ENCODE assay signal across 9 mouse cellular contexts in genomic region chr9:121890441-121890941, GRCm38 (mm10). TPM values are rescaled to one million over a fixed set of nuclear protein-coding genes. Genes with fewer than 3 reads are reported as not detected.
DNase-seq lines count a peak whose midpoint lies in the region; ATAC-seq lines count a peak whose summit lies in the region.
"Had no signal": no experiment of that assay in that cellular context is flagged by ENCODE, and none has a peak within 500 bp of the region (broad histone marks: within the 10 kb centered on the region; RNA-seq: fewer than 3 reads in every experiment).

No protein-coding gene starts in this region.

- 36% methylated on average over 18 of the region's 18 CpGs for WGBS in hindbrain, embryonic 12.5 days

- no peak overlapping the region for H3K4me3 ChIP-seq in hindbrain, embryonic 12.5 days
- peak overlapping the region; percentile 60 for H3K4me3 ChIP-seq in megakaryocyte, embryonic 14.5 days (replicated peaks)

- H3K27ac ChIP-seq in hindbrain, embryonic 12.5 days, result no peak overlapping the region

- peak overlapping the region; percentile 21; the same call in 1 of the 2 replicates for H3K4me2 ChIP-seq in hindbrain, embryonic 12.5 days (replicated peaks)

- intact Hi-C loops in left cerebral cortex, postnatal 4 days (cut with DNase I), result no loop called here

- ATAC-seq in hindbrain, embryonic 12.5 days (ENCODE audit: low FRiP score), result peak; percentile 40; the same call in 1 of the 2 replicates

- no peaks in the 10 kb centered on the region for H3K9me3 ChIP-seq in hindbrain, embryonic 12.5 days (replicated peaks)
- peaks cover 4% of the 10 kb centered on the region; the same call in 1 of the 2 replicates for H3K9me3 ChIP-seq in megakaryocyte, embryonic 14.5 days

- peaks cover 6% of the 10 kb centered on the region for H3K4me1 ChIP-seq in hindbrain, embryonic 12.5 days
- peaks cover 51% of the 10 kb centered on the region for H3K4me1 ChIP-seq in megakaryocyte, embryonic 14.5 days

- DNase-seq in right cerebral cortex, adult 2 months (ENCODE audit: low spot score in 2 of 2), result peak; percentile 45 to 59
- DNase-seq in right cerebral cortex, postnatal 25 days, result no peak
- DNase-seq in gastrocnemius, adult 8-10 months (ENCODE audit: low spot score in 2 of 2), result peak; percentile 72 to 78
- DNase-seq in left cerebral cortex, postnatal 4 days, result peak; percentile 40
- DNase-seq in thymus, adult 18-20 months, result peak; percentile 35 to 45
- no peak for DNase-seq in layer of hippocampus, postnatal 36 days

- H3K9ac ChIP-seq in hindbrain, embryonic 12.5 days, result no peak overlapping the region

- no peaks in the 10 kb centered on the region for H3K27me3 ChIP-seq in hindbrain, embryonic 12.5 days
- peaks cover 13% of the 10 kb centered on the region for H3K27me3 ChIP-seq in megakaryocyte, embryonic 14.5 days (replicated peaks)

- H3K36me3 ChIP-seq in hindbrain, embryonic 12.5 days, result no peaks in the 10 kb centered on the region
- H3K36me3 ChIP-seq in megakaryocyte, embryonic 14.5 days (replicated peaks; ENCODE audit: low read length), result no peaks in the 10 kb centered on the region

RNA-seq across cellular contexts. Expression of gene Ackr2, which starts 7.7 kb away (rescaled TPM):
- total RNA-seq in gastrocnemius, adult 8-10 months (2022), result 1 to 10 TPM in 1 of 4 experiments, under 1 TPM in 3; 0.61 to 1.2 (median 0.64) TPM
- polyA plus RNA-seq in hindbrain, embryonic 12.5 days (2016; fragmentation: Nextera tagmentation; extraction: Ambion mirVana), result 1.2 and 1.3 TPM in 2 replicates
- total RNA-seq in left cerebral cortex, postnatal 4 days (2021), result 1 to 10 TPM; 1.7 to 4.3 TPM
- polyA plus RNA-seq in megakaryocyte, embryonic 14.5 days (2012; ENCODE audit: insufficient read depth, low replicate concordance), result 1.5 TPM in 1 of 2 replicates, not detected in the other
- 1 to 10 TPM; 1.3 to 1.5 TPM for total RNA-seq in layer of hippocampus, postnatal 36 days (2021)
- total RNA-seq: MEL had no signal

RNA-seq across cellular contexts. Expression of gene Cyp8b1, which starts 25.6 kb away (rescaled TPM):
- not detected for total RNA-seq in gastrocnemius, adult 8-10 months (2022)
- not detected in 2 replicates for polyA plus RNA-seq in hindbrain, embryonic 12.5 days (2016; fragmentation: Nextera tagmentation; extraction: Ambion mirVana)
- not detected for total RNA-seq in left cerebral cortex, postnatal 4 days (2021)
- not detected in 2 replicates for polyA plus RNA-seq in megakaryocyte, embryonic 14.5 days (2012; ENCODE audit: insufficient read depth, low replicate concordance)
- total RNA-seq in layer of hippocampus, postnatal 36 days (2021), result not detected
- total RNA-seq: MEL had no signal

RNA-seq across cellular contexts. Expression of gene Higd1a, which starts 32.3 kb away (rescaled TPM):
- 10 to 100 TPM; 76.7 to 98.3 (median 89.0) TPM for total RNA-seq in gastrocnemius, adult 8-10 months (2022)
- 139 and 144 TPM in 2 replicates for polyA plus RNA-seq in hindbrain, embryonic 12.5 days (2016; fragmentation: Nextera tagmentation; extraction: Ambion mirVana)
- 10 to 100 TPM; 55.9 to 58.7 TPM for total RNA-seq in left cerebral cortex, postnatal 4 days (2021)
- polyA plus RNA-seq in megakaryocyte, embryonic 14.5 days (2012; ENCODE audit: insufficient read depth, low replicate concordance), result 42.4 and 57.7 TPM in 2 replicates
- total RNA-seq in layer of hippocampus, postnatal 36 days (2021), result 10 to 100 TPM; 90.4 to 93.2 TPM

RNA-seq across cellular contexts. Expression of gene Ccdc13, which starts 51.2 kb away (rescaled TPM):
- under 1 TPM in 1 of 4 experiments, not detected in 3; 0.15 TPM for total RNA-seq in gastrocnemius, adult 8-10 months (2022)
- 2.9 and 4.4 TPM in 2 replicates for polyA plus RNA-seq in hindbrain, embryonic 12.5 days (2016; fragmentation: Nextera tagmentation; extraction: Ambion mirVana)
- total RNA-seq in left cerebral cortex, postnatal 4 days (2021), result 1 to 10 TPM; 3.9 to 4.3 TPM
- 0.34 TPM in 1 of 2 replicates, not detected in the other for polyA plus RNA-seq in megakaryocyte, embryonic 14.5 days (2012; ENCODE audit: insufficient read depth, low replicate concordance)
- 1 to 10 TPM; 7.5 to 9.7 TPM for total RNA-seq in layer of hippocampus, postnatal 36 days (2021)
- total RNA-seq: MEL had no signal

Comparison
In these comparisons a context has a peak if more than half of its experiments do, and no peak if none do; other contexts are left out.
1. DNase-seq: peak in right cerebral cortex, adult 2 months (2 of 2), gastrocnemius, adult 8-10 months (2 of 2), left cerebral cortex, postnatal 4 days (single experiment) and thymus, adult 18-20 months (2 of 2); none in right cerebral cortex, postnatal 25 days (single experiment) and layer of hippocampus, postnatal 36 days (0 of 2).